Mouse (Mus musculus) intestine, embryonic 16.5 days (tissue): ENCODE data around the gene Pcolce. TPM values are rescaled to one million over a fixed set of nuclear protein-coding genes. Genes with fewer than 3 reads are reported as not detected.

Experiments
- ATAC-seq: fragments of 200-750 bp; cut with Nextera tagmentation; 2 replicates; pipeline ENCODE4 v1.8.0; 2017; ENCODE audit warnings: moderate TSS enrichment, moderate library complexity
- H3K27ac ChIP-seq: fragments of 300-500 bp; sonication (generic); 2 replicates; pipeline ENCODE4 v1.5.1; 2014; ENCODE audit warnings: mild to moderate bottlenecking, low read length
- H3K27me3 ChIP-seq: fragments of 300-500 bp; sonication (generic); replicated peaks from 2 replicates; pipeline ENCODE4 v1.6.1; 2014; ENCODE audit warnings: low read length, control low read depth, mixed read lengths; ENCODE audit not compliant: control insufficient read depth, insufficient read depth
- H3K36me3 ChIP-seq: fragments of 300-500 bp; sonication (generic); 2 replicates; pipeline ENCODE4 v1.6.1; 2014; ENCODE audit warnings: low read length, control low read depth; ENCODE audit not compliant: control insufficient read depth, insufficient read depth
- H3K4me1 ChIP-seq: fragments of 300-500 bp; sonication (generic); 2 replicates; pipeline ENCODE4 v1.6.1; 2014; ENCODE audit warnings: low read length, control low read depth, mixed read lengths; ENCODE audit not compliant: control insufficient read depth, insufficient read depth
- H3K4me2 ChIP-seq: fragments of 300-500 bp; sonication (generic); 2 replicates; pipeline ENCODE4 v1.6.1; 2014; ENCODE audit warnings: low read depth, low read length, control low read depth
- H3K4me3 ChIP-seq: fragments of 300-500 bp; sonication (generic); 2 replicates; pipeline ENCODE4 v1.5.1; 2014; ENCODE audit warnings: mild to moderate bottlenecking, low read length
- H3K9ac ChIP-seq: fragments of 300-500 bp; sonication (generic); 2 replicates; pipeline ENCODE4 v1.6.1; 2014; ENCODE audit warnings: low read depth, low read length
- H3K9me3 ChIP-seq: fragments of 300-500 bp; sonication (generic); 2 replicates; pipeline ENCODE4 v1.6.1; 2016; ENCODE audit warnings: low read length, control low read depth; ENCODE audit not compliant: control insufficient read depth
- WGBS: fragments of 180-500 bp; shearing (Covaris S2); extraction: QIAGEN DNeasy Blood & Tissue Kit; methylation state at CpG from one replicate; pipeline ENCODE4 v1.1.7; 2014; 5-methylcytosine and 5-hydroxymethylcytosine counted together
- polyA plus RNA-seq: library from polyadenylated mRNA; unstranded; fragments of >200 nt; fragmentation: Nextera tagmentation; extraction: Ambion mirVana; gene quantifications from 2 replicates; pipeline ENCODE4 v1.2.1, GENCODE M21; 2015

Gene Pcolce
- polyA plus RNA-seq, 1 experiment from 2014 or later, result 127 TPM

GRCm38 (mm10) chr5:137647827-137648601, 34.4 kb upstream of the Pcolce start:
- H3K9ac ChIP-seq, result no peak overlapping the region
- no peak overlapping the region for H3K4me3 ChIP-seq
- no peak for ATAC-seq
- H3K27me3 ChIP-seq, result peaks cover 14% of the 10 kb centered on the region
- no peak overlapping the region for H3K27ac ChIP-seq
- H3K4me1 ChIP-seq, result peaks cover 35% of the 10 kb centered on the region
- 36% methylated on average over 9 of the region's 9 CpGs for WGBS
- H3K9me3 ChIP-seq, result no peaks in the 10 kb centered on the region
- no peak overlapping the region for H3K4me2 ChIP-seq
- peaks cover 3% of the 10 kb centered on the region; the same call in 1 of the 2 replicates for H3K36me3 ChIP-seq

GRCm38 (mm10) chr5:137645652-137646091, 32.1 kb upstream of the Pcolce start, which contains the start of gene Irs3:
TSS of gene Irs3 (minus strand) at chr5:137645714.
- H3K27me3 ChIP-seq, result peaks cover 14% of the 10 kb centered on the region
- peak within 1 kb of the TSS; percentile 63 for H3K4me2 ChIP-seq
- H3K4me1 ChIP-seq, result peaks cover 30% of the 10 kb centered on the region
- no peaks in the 10 kb centered on the region for H3K9me3 ChIP-seq
- 0 out of 2 replicates have a peak, but pooled peaks have one; percentile 13 for ATAC-seq
- WGBS, result 38% methylated on average over 11 of the region's 11 CpGs
- H3K4me3 ChIP-seq, result peak within 1 kb of the TSS; percentile 41
- no peak within 1 kb of the TSS for H3K27ac ChIP-seq
- peak within 1 kb of the TSS; percentile 58; the same call in 1 of the 2 replicates for H3K9ac ChIP-seq
- H3K36me3 ChIP-seq, result peaks cover 11% of the 10 kb centered on the region

- Histone ChIP-seq H3K27ac (no peak overlapping the region), H3K27me3 (peaks cover 14% of the 10 kb centered on the region), H3K9ac (peak overlapping the region; percentile 58; the same call in 1 of the 2 replicates), H3K9me3 (no peaks in the 10 kb centered on the region), H3K4me3 (peak overlapping the region; percentile 41), H3K36me3 (peaks cover 16% of the 10 kb centered on the region), H3K4me1 (peaks cover 26% of the 10 kb centered on the region), H3K4me2 (peak overlapping the region; percentile 63)
- ATAC-seq, result peak; percentile 23; the same call in 1 of the 2 replicates
- 7% methylated on average over 44 of the region's 44 CpGs for WGBS
Measured at GRCm38 (mm10) chr5:137645091-137645651, 31.6 kb upstream of the Pcolce start.

GRCm38 (mm10) chr5:137644484-137644883, 30.9 kb upstream of the Pcolce start:
- no peak overlapping the region for H3K4me2 ChIP-seq
- H3K4me1 ChIP-seq, result peaks cover 19% of the 10 kb centered on the region

GRCm38 (mm10) chr5:137642886-137643285, 29.3 kb upstream of the Pcolce start:
- 0 out of 2 replicates have a peak overlapping the region, but pooled peaks have one; percentile 8 for H3K9ac ChIP-seq

More at GRCm38 (mm10) chr5:137644484-137644883, 30.9 kb upstream of the Pcolce start:
- no peak for ATAC-seq
- no peaks in the 10 kb centered on the region for H3K9me3 ChIP-seq
- 49% methylated on average over 19 of the region's 19 CpGs for WGBS
- peaks cover 21% of the 10 kb centered on the region for H3K36me3 ChIP-seq
- no peak overlapping the region for H3K9ac ChIP-seq
- peaks cover 14% of the 10 kb centered on the region for H3K27me3 ChIP-seq
- H3K27ac ChIP-seq, result no peak overlapping the region
- H3K4me3 ChIP-seq, result no peak overlapping the region

GRCm38 (mm10) chr5:137641054-137641453, 27.5 kb upstream of the Pcolce start, which contains the start of gene Sap25:
TSS of gene Sap25 (plus strand) at chr5:137641334.
- 89% methylated on average over 19 of the region's 19 CpGs for WGBS
- Histone ChIP-seq H3K27ac (no peak within 1 kb of the TSS), H3K4me2 (no peak within 1 kb of the TSS), H3K9ac (no peak within 1 kb of the TSS), H3K36me3 (peaks cover 43% of the 10 kb centered on the region), H3K4me1 (peaks cover 7% of the 10 kb centered on the region; the same call in 1 of the 2 replicates), H3K9me3 (no peaks in the 10 kb centered on the region), H3K4me3 (no peak within 1 kb of the TSS), H3K27me3 (peaks cover 14% of the 10 kb centered on the region)
- ATAC-seq, result 0 out of 2 replicates have a peak, but pooled peaks have one; percentile 14

More at GRCm38 (mm10) chr5:137642886-137643285, 29.3 kb upstream of the Pcolce start:
- Histone ChIP-seq H3K27ac (no peak overlapping the region), H3K4me2 (no peak overlapping the region), H3K4me1 (peaks cover 11% of the 10 kb centered on the region; the same call in 1 of the 2 replicates), H3K27me3 (peaks cover 14% of the 10 kb centered on the region), H3K36me3 (peaks cover 29% of the 10 kb centered on the region), H3K4me3 (no peak overlapping the region), H3K9me3 (no peaks in the 10 kb centered on the region)
- 40% methylated on average over 4 of the region's 4 CpGs for WGBS
- ATAC-seq, result no peak

GRCm38 (mm10) chr5:137639472-137639871, 25.9 kb upstream of the Pcolce start:
- WGBS, result 83% methylated on average over 7 of the region's 7 CpGs
- peaks cover 51% of the 10 kb centered on the region for H3K36me3 ChIP-seq

GRCm38 (mm10) chr5:137633397-137634084, 20.0 kb upstream of the Pcolce start:
- no peak overlapping the region for H3K27ac ChIP-seq
- peak overlapping the region; percentile 10 for H3K9ac ChIP-seq
- H3K36me3 ChIP-seq, result peaks cover 32% of the 10 kb centered on the region
- WGBS, result 78% methylated on average over 12 of the region's 12 CpGs
- H3K27me3 ChIP-seq, result no peaks in the 10 kb centered on the region
- H3K9me3 ChIP-seq, result no peaks in the 10 kb centered on the region
- no peak overlapping the region for H3K4me3 ChIP-seq
- ATAC-seq, result no peak
- H3K4me2 ChIP-seq, result no peak overlapping the region
- peaks cover 43% of the 10 kb centered on the region for H3K4me1 ChIP-seq

More at GRCm38 (mm10) chr5:137639472-137639871, 25.9 kb upstream of the Pcolce start:
- Histone ChIP-seq H3K9me3 (no peaks in the 10 kb centered on the region), H3K27me3 (peaks cover 2% of the 10 kb centered on the region; the same call in 1 of the 2 replicates), H3K4me1 (peaks cover 8% of the 10 kb centered on the region; the same call in 1 of the 2 replicates), H3K9ac (no peak overlapping the region), H3K4me2 (no peak overlapping the region), H3K4me3 (no peak overlapping the region), H3K27ac (no peak overlapping the region)
- ATAC-seq, result no peak
